Mouse (Mus musculus) thymus, postnatal 0 days (tissue): ENCODE measurements around the gene Dnajc21. TPM values are rescaled to one million over a fixed set of nuclear protein-coding genes. Genes with fewer than 3 reads are reported as not detected.
A peak's percentile ranks its signal among the peaks of the same experiment; 100 is the strongest.

ENCODE experiments used
- DNase-seq: peaks from one replicate; pipeline ENCODE4 v3.0.0-alpha.2; 2015; ENCODE audit warnings: low spot score
- polyA plus RNA-seq: library from polyadenylated mRNA; unstranded; fragments of >200 nt; fragmentation: Nextera tagmentation; extraction: Ambion mirVana; gene quantifications from 2 replicates; pipeline ENCODE4 v1.2.1, GENCODE M21; 2015

The Dnajc21 gene
- polyA plus RNA-seq, 1 experiment from 2014 or later, result 17.5 TPM

GRCm38 (mm10) chr15:10439963-10440362 lies 30.4 kb downstream of the Dnajc21 start:
- no peak for DNase-seq

GRCm38 (mm10) chr15:10436893-10437292 lies 33.4 kb downstream of the Dnajc21 start:
- DNase-seq, result no peak

- DNase-seq, result no peak
These were observed 43.6 kb downstream of the Dnajc21 start for GRCm38 (mm10) chr15:10426545-10427266.

- no peak for DNase-seq
These were observed 44.2 kb downstream of the Dnajc21 start for GRCm38 (mm10) chr15:10426124-10426523.

- no peak for DNase-seq
These were observed 48.6 kb downstream of the Dnajc21 start for GRCm38 (mm10) chr15:10421785-10422144.

GRCm38 (mm10) chr15:10421138-10421784 lies 49.1 kb downstream of the Dnajc21 start:
- DNase-seq, result no peak

- DNase-seq, result no peak
These were observed 56.7 kb downstream of the Dnajc21 start for GRCm38 (mm10) chr15:10413656-10414055.

- DNase-seq, result no peak
These were observed 59.4 kb downstream of the Dnajc21 start for GRCm38 (mm10) chr15:10410881-10411280.

- no peak for DNase-seq
These were observed 60.5 kb downstream of the Dnajc21 start for GRCm38 (mm10) chr15:10409842-10410241.

GRCm38 (mm10) chr15:10400415-10400814 lies 69.9 kb downstream of the Dnajc21 start:
- peak; percentile 7 for DNase-seq

- DNase-seq, result no peak
These were observed 70.5 kb downstream of the Dnajc21 start for GRCm38 (mm10) chr15:10399795-10400194.

Other genes starting within 250 kb of the Dnajc21 start
- not detected in 2 replicates for gene Gm21973, start 145.1 kb downstream of the Dnajc21 start, polyA plus RNA-seq
- not detected in 2 replicates for gene Agxt2, start 112.0 kb downstream of the Dnajc21 start, polyA plus RNA-seq
- 163 and 165 TPM in 2 replicates for gene Brix1, start 15.4 kb upstream of the Dnajc21 start, polyA plus RNA-seq
- gene Rad1, start 15.5 kb upstream of the Dnajc21 start, polyA plus RNA-seq, result 35.7 and 35.9 TPM in 2 replicates
- not detected in 2 replicates for gene Ttc23l, start 88.2 kb upstream of the Dnajc21 start, polyA plus RNA-seq
- 6.8 and 8.1 TPM in 2 replicates for gene Rai14, start 244.1 kb upstream of the Dnajc21 start, polyA plus RNA-seq